Mouse (Mus musculus): ENCODE results near the gene Ccdc184. TPM values are rescaled to one million over a fixed set of nuclear protein-coding genes. Genes with fewer than 3 reads are reported as not detected.

Gene Ccdc184
- total RNA-seq, 2 experiments from 2014 or later, result 10.9 to 12.4 TPM

DNA sequence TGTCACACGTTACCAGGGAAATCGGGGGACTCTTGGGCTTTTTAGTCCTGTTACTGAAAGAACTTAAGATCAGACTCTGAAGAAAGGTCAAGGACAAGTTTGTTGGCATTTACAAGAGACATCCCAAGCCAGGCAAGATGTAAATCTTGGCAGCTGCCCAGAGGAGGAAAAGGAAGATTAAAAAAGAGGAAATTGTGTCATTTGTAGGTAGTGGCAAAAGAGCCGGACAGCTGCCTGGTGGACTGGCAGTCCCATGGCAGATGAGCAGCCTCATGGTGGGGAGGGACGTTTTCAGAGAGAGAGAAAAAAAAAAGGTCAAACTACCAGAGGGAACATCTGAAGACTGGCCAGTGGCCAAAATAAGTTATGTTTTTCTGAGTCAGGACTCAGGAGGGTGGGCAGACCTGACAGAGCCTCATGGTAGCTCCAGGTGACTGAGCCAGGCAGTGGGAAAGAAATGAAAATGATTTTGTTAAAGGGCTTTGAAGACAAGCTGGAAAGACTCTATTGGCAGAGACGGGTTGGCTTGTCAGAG, 46.4 kb downstream of the Ccdc184 start:
- DNase-seq (ENCODE audit: extremely low spot score in 1 of 2, low spot score in 1 of 2), result no peak

DNA sequence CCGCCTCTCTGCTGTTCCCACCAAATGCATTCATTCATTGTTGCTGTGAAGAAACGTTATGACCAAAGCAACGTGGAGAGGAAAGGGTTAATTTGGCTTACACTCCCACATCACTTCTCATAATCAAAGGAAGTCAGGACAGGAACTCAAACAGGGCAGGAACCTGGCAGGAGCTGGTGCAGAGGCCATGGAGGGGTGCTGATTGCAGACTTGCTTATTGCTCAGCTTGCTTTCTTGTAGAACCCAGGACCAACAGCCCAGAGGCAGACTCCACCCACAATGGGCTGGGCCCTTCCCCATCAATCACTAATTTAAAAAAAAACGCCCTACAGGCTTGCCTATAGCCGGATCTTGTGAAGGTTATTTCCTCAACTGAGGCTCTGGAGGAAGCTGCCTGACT, 47.2 kb downstream of the Ccdc184 start:
- no peak for DNase-seq (ENCODE audit: extremely low spot score in 1 of 2, low spot score in 1 of 2)

Other genes starting within 250 kb of the Ccdc184 start
- gene Tmem106c, start 203.0 kb upstream of the Ccdc184 start, total RNA-seq (2021), result 10 to 100 TPM; 26.8 to 27.2 TPM
- 1 to 10 TPM in 1 of 2 experiments, under 1 TPM in 1; 0.42 to 1.0 TPM for gene Col2a1, start 162.5 kb upstream of the Ccdc184 start, total RNA-seq (2021)
- 100 to 1,000 TPM; 348 to 370 TPM for gene Pfkm, start 74.6 kb upstream of the Ccdc184 start, total RNA-seq (2021)
- gene Senp1, start 73.4 kb upstream of the Ccdc184 start, total RNA-seq (2021), result 10 to 100 TPM; 10.8 to 12.6 TPM
- gene Asb8, start 1.5 kb upstream of the Ccdc184 start, total RNA-seq (2021), result 10 to 100 TPM; 48.7 to 53.0 TPM
- not detected for gene Olfr288, start 28.4 kb downstream of the Ccdc184 start, total RNA-seq (2021)
- under 1 TPM in 1 of 2 experiments, not detected in 1; 0.15 TPM for gene Gm44579, start 53.8 kb downstream of the Ccdc184 start, total RNA-seq (2021)
- 1 to 10 TPM; 3.6 to 5.3 TPM for gene Olfr287, start 53.9 kb downstream of the Ccdc184 start, total RNA-seq (2021)
- gene Olfr286, start 67.3 kb downstream of the Ccdc184 start, total RNA-seq (2021), result not detected
- gene H1fnt, start 90.1 kb downstream of the Ccdc184 start, total RNA-seq (2021), result not detected
- gene Zfp641, start 129.0 kb downstream of the Ccdc184 start, total RNA-seq (2021), result 1 to 10 TPM; 5.9 to 6.8 TPM
- gene Olfr285, start 150.2 kb downstream of the Ccdc184 start, total RNA-seq (2021), result not detected
- gene Olfr284, start 173.8 kb downstream of the Ccdc184 start, total RNA-seq (2021), result not detected
- gene Olfr283, start 213.8 kb downstream of the Ccdc184 start, total RNA-seq (2021), result not detected

All from layer of hippocampus, postnatal 25 days (tissue).